Mouse (Mus musculus): Measurements from ENCODE around the gene 1700122O11Rik.

- no peak for TF ChIP-seq CTCF (IDR thresholded peaks at IDR 0.05)
- no peak for TF ChIP-seq EP300 (IDR thresholded peaks at IDR 0.05)
Measured at GRCm38 (mm10) chr17:48052338-48053067, 14.4 kb upstream of the 1700122O11Rik start.

All from lung, postnatal 0 days (tissue).